Mouse (Mus musculus) limb, embryonic 10.5 days (tissue): ENCODE results near the gene Gm49403. TPM values are rescaled to one million over a fixed set of nuclear protein-coding genes. Genes with fewer than 3 reads are reported as not detected.
"Not testable (repeated sequence)": the region's sequence is repeated elsewhere in the genome, so short reads cannot be mapped to it uniquely, and the experiment has no call there.

Source experiments
- DNase-seq: peaks from one replicate; pipeline ENCODE4 v3.0.0-alpha.2; 2017; ENCODE audit warnings: low spot score
- H3K27ac ChIP-seq: fragments of 300-500 bp; sonication (generic); 2 replicates; pipeline ENCODE4 v1.5.1; 2016; ENCODE audit warnings: mild to moderate bottlenecking
- H3K27me3 ChIP-seq: fragments of 300-500 bp; sonication (generic); 2 replicates; pipeline ENCODE4 v1.6.1; 2016; ENCODE audit warnings: low read depth, mild to moderate bottlenecking; ENCODE audit not compliant: poor library complexity, severe bottlenecking
- H3K36me3 ChIP-seq: fragments of 300-500 bp; sonication (generic); 2 replicates; pipeline ENCODE4 v1.6.1; 2016; ENCODE audit warnings: mild to moderate bottlenecking, moderate library complexity
- H3K4me1 ChIP-seq: fragments of 300-500 bp; sonication (generic); 2 replicates; pipeline ENCODE4 v1.6.1; 2016
- H3K4me3 ChIP-seq: fragments of 300-500 bp; sonication (generic); 2 replicates; pipeline ENCODE4 v1.5.1; 2016; ENCODE audit warnings: mild to moderate bottlenecking, moderate library complexity
- H3K9me3 ChIP-seq: fragments of 300-500 bp; sonication (generic); replicated peaks from 2 replicates; pipeline ENCODE4 v1.6.1; 2016; ENCODE audit warnings: mild to moderate bottlenecking
- WGBS: fragments of 180-500 bp; shearing (Covaris S2); methylation state at CpG from one replicate; pipeline ENCODE4 v1.1.7; 2016; 5-methylcytosine and 5-hydroxymethylcytosine counted together
- polyA plus RNA-seq: library from polyadenylated mRNA; unstranded; fragments of >200 nt; fragmentation: Nextera tagmentation; extraction: Ambion mirVana; gene quantifications from 2 replicates; pipeline ENCODE4 v1.2.1, GENCODE M21; 2016

The Gm49403 gene
- not detected in 2 replicates for polyA plus RNA-seq

GRCm38 (mm10) chr19:8883616-8884015, at the start of gene Gm49403, which contains the start of gene Lbhd1:
Gene Gm49403, plus strand, starts transcription at chr19:8883930.
Gene Lbhd1, plus strand, starts transcription at chr19:8883732.
- no peak for DNase-seq

DNA sequence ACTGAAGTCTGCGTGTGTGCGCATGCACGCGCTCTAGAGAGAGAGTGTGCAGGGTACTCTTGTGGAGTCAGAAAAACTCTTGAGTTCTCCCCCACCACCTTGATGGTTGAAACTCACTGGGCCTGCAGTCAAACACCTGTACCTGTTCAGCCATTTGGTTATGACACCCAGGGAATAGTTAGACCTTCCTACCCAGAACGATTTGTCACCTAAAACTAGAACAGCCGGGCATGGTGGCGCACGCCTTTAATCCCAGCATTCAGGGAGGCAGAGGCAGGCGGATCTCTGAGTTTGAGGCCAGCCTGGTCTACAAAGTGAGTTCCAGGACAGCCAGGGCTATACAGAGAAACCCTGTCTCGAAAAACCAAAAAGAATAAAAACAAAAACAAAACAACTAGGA, 47.4 kb upstream of the Gm49403 start:
- not testable (repeated sequence) for H3K27ac ChIP-seq, H3K4me3 ChIP-seq, H3K27me3 ChIP-seq, DNase-seq, H3K9me3 ChIP-seq
- H3K36me3 ChIP-seq: peaks cover 56% of the 10 kb centered on the region
- peaks cover 41% of the 10 kb centered on the region for H3K4me1 ChIP-seq
- WGBS: 98% methylated on average over 10 of the region's 10 CpGs

More at GRCm38 (mm10) chr19:8883616-8884015, at the start of gene Gm49403, which contains the start of gene Lbhd1:
- Histone ChIP-seq H3K27ac (no peak within 1 kb of the TSS), H3K27me3 (no peaks in the 10 kb centered on the region), H3K9me3 (no peaks in the 10 kb centered on the region), H3K36me3 (peaks cover 11% of the 10 kb centered on the region; the same call in 1 of the 2 replicates), H3K4me3 (no peak within 1 kb of the TSS), H3K4me1 (peaks cover 18% of the 10 kb centered on the region)
- WGBS: 91% methylated on average over 3 of the region's 3 CpGs

DNA sequence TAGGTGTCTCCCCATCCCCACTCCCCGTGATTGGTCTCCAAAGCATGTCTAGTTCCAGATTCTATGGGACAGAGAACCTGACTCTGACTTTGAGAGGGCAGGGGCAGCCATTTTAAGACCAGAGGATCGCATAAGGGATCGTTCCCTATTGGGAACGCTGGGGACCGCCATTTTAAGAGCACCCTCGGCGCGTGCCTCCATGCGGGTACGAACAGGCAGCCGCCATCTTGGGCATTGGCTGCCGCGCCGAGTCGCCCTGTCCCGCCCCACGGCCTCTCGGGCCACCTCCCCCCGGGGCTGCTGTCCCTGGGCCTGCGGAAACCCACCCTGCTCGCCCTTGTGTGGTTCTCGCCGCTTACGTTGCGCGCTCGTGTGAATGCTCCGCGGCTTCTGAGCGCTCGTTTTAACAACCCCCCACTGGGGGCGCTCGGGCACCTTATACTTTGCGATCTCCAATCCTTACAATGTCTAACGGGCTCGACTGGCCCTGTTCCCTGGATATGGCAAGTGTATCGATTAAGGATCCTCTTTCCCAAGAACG, 46.4 kb upstream of the Gm49403 start, which contains the start of gene Bscl2:
Gene Bscl2 (plus strand): TSS at position 217 of the 541 bp plus-strand sequence.
- Histone ChIP-seq H3K9me3 (no peaks in the 10 kb centered on the region), H3K4me3 (peak within 1 kb of the TSS; percentile 57), H3K27me3 (no peaks in the 10 kb centered on the region), H3K36me3 (peaks cover 54% of the 10 kb centered on the region), H3K27ac (peak within 1 kb of the TSS; percentile 94), H3K4me1 (peaks cover 41% of the 10 kb centered on the region)
- peak; percentile 88 for DNase-seq
- WGBS: 1% methylated on average over 38 of the region's 38 CpGs

DNA sequence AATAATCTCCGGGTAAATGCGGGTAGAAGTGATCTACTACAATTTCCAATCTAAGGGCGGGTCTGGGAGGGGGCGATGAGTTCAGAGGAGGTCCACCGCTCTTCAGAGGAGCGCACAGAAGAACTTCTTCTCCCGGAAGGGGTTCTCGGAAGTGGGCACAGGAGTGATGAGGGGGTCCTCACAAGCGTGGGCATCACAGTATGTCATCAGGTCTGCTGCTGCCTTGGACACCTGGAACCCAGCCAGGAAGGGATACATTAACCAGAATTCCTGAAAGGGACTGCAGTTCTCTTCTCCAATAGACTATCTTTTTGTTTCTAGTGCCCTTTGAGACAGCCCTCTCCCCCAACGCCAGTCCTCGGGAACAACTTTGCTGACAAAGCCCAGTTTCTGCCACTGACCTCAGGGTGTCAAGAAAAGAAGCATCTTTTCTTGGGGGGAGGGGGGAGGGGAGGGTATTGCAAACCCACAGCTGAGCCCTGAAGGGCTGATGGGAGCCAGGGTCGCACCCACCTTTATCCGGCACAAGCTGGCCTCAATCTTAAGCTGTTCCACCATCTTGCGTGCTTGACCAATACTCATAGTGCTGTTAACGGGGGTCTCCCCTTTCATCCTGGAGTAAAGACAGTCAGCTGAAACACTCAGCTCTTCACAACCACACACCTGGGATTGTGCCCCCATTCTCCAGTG, 45.5 kb upstream of the Gm49403 start:
- H3K4me3 ChIP-seq: peak overlapping the region; percentile 57
- H3K27ac ChIP-seq: peak overlapping the region; percentile 94
- peaks cover 52% of the 10 kb centered on the region for H3K36me3 ChIP-seq
- peaks cover 41% of the 10 kb centered on the region for H3K4me1 ChIP-seq
- 23% methylated on average over 15 of the region's 15 CpGs for WGBS
- no peaks in the 10 kb centered on the region for H3K9me3 ChIP-seq
- DNase-seq: peak; percentile 58
- no peaks in the 10 kb centered on the region for H3K27me3 ChIP-seq

DNA sequence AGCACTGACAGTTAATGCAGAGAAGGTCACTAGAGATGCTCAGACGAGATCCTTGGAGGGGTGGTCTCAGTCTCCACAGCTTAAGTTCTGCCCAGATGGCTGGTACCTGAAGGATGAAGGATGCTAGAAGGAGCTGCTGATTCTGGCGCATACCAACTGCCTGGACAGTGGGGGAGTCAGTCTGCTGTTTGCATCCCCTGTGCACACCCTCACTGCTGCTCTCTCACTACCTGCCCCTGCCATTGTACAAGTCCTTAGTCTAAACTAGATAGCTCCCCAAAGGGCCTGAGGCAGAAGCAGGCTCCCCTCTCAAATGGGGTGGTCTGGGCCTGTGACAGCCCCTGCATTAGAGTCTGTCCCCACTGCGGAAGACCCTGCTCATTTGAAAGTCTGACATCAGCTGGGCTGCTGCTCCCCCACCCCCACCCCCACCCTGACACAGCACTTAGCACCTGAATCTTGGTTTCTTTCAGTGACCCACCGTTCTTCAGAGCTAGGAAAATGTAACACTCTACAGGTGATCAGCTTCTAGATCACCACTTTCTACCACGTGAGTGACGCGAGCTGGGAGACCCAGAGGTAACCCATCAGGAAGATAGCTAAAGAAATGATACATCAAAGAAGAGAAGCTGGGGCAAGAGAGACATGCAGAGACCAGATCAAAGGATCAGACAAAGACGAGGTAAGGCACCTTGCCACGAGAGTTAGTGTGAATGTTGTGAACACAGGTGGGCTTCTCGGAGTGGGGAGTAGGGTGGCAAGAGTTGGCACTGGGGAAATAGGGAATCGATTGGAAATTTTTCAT, 44.4 kb upstream of the Gm49403 start, which contains the start of gene Gng3:
Gene Gng3 (minus strand): TSS at position 92 of the 805 bp plus-strand sequence.
- Histone ChIP-seq H3K27ac (peak within 1 kb of the TSS; percentile 94), H3K4me1 (peaks cover 41% of the 10 kb centered on the region), H3K9me3 (no peaks in the 10 kb centered on the region), H3K36me3 (peaks cover 41% of the 10 kb centered on the region), H3K4me3 (peak within 1 kb of the TSS; percentile 57), H3K27me3 (no peaks in the 10 kb centered on the region)
- no peak for DNase-seq
- 41% methylated on average over 11 of the region's 11 CpGs for WGBS

- peaks cover 36% of the 10 kb centered on the region for H3K36me3 ChIP-seq
- DNase-seq: peak; percentile 65
- H3K4me3 ChIP-seq: peak overlapping the region; percentile 53
- H3K9me3 ChIP-seq: no peaks in the 10 kb centered on the region
- H3K27me3 ChIP-seq: no peaks in the 10 kb centered on the region
- H3K4me1 ChIP-seq: peaks cover 41% of the 10 kb centered on the region
- peak overlapping the region; percentile 73 for H3K27ac ChIP-seq
- 22% methylated on average over 29 of the region's 29 CpGs for WGBS
These were observed 43.6 kb upstream of the Gm49403 start for GRCm38 (mm10) chr19:8839908-8840791.

DNA sequence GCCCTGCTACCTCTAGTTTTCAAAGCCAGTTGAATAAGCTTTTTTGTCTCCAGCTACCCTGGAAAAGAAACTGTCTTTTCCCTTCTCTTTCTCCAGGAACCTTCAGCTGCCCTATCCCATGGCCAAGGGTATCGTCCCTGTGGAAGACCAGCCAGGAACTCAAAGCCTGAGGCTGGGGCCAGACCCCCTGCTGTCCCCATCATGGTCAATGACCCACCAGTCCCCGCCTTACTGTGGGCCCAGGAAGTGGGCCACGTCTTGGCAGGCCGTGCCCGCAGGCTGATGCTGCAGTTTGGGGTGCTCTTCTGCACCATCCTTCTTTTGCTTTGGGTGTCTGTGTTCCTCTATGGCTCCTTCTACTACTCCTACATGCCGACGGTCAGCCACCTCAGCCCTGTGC, 42.7 kb upstream of the Gm49403 start:
- 95% methylated on average over 7 of the region's 7 CpGs for WGBS
- no peak overlapping the region for H3K27ac ChIP-seq

GRCm38 (mm10) chr19:8842961-8843360, 40.8 kb upstream of the Gm49403 start:
- Histone ChIP-seq H3K4me3 (no peak overlapping the region), H3K27ac (no peak overlapping the region), H3K9me3 (no peaks in the 10 kb centered on the region), H3K36me3 (peaks cover 49% of the 10 kb centered on the region), H3K27me3 (no peaks in the 10 kb centered on the region), H3K4me1 (peaks cover 31% of the 10 kb centered on the region)
- DNase-seq: no peak
- WGBS: 87% methylated on average over 6 of the region's 6 CpGs

More for the DNA sequence above, 42.7 kb upstream of the Gm49403 start:
- H3K9me3 ChIP-seq: no peaks in the 10 kb centered on the region
- H3K27me3 ChIP-seq: no peaks in the 10 kb centered on the region
- DNase-seq: no peak
- peak overlapping the region; percentile 53 for H3K4me3 ChIP-seq
- H3K4me1 ChIP-seq: peaks cover 41% of the 10 kb centered on the region
- peaks cover 33% of the 10 kb centered on the region for H3K36me3 ChIP-seq

DNA sequence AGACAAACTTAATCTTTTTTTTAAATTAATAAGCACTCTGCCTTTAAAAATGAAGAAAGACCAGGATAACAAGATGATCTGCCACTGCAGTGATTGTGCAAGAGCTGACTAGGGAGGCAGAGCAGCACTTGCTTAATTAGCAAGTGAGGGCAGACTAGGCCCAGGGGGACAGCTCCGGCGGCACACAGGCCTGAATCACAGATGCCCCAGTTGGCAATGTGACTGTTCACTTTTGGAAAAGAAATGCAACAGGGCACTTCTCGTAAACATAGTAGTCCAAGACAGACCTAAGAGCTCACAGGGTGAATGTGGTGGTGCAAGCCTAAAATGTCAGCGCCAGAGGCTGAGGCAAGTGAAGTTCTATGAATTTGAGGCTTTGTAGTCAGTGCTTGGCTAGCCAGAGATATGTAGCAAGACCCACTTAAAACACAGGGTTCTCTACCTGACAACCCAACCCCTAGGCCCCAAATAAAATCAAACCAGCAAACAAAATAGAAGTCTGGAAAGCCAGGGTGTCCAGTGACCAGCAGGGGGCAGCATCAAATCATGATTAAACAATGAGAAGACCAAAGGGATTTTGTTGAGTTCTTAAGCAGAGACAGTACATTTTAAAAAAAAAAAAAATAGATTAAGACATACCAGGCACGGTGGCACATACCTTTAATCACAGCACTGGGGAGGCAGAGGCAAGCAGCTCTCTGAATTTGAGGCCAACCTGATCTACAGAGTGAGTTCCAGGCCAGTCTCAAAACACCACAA, 39.2 kb upstream of the Gm49403 start:
- no peak overlapping the region for H3K27ac ChIP-seq
- H3K4me3 ChIP-seq: no peak overlapping the region
- WGBS: 70% methylated on average over 5 of the region's 5 CpGs
- H3K27me3 ChIP-seq: no peaks in the 10 kb centered on the region
- H3K36me3 ChIP-seq: peaks cover 57% of the 10 kb centered on the region
- DNase-seq: peak; percentile 77
- H3K4me1 ChIP-seq: peaks cover 16% of the 10 kb centered on the region
- no peaks in the 10 kb centered on the region for H3K9me3 ChIP-seq

DNA sequence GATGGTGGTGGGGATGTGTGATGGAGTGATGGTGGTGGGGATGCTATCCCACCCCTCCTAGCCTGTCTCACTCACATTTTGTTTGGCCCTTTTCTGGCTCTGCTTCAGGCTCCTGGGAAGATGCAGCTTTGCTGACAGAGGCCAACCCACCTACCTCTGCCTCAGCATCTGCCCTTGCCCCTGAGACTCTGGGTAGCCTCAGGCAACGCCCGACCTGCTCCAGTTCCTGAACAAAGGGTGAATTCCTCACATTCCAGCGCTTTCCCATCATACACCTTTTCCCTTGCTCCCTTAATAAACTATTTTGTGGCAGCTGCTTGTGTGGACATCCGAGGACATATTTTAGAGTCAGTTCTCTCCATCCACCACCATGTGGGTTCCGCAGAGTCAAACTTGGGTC, 35.4 kb upstream of the Gm49403 start:
- DNase-seq: no peak
- Histone ChIP-seq H3K9me3 (no peaks in the 10 kb centered on the region), H3K27ac (no peak overlapping the region), H3K4me1 (peaks cover 15% of the 10 kb centered on the region), H3K36me3 (peaks cover 37% of the 10 kb centered on the region), H3K4me3 (no peak overlapping the region), H3K27me3 (no peaks in the 10 kb centered on the region)
- WGBS: 77% methylated on average over 5 of the region's 5 CpGs

DNA sequence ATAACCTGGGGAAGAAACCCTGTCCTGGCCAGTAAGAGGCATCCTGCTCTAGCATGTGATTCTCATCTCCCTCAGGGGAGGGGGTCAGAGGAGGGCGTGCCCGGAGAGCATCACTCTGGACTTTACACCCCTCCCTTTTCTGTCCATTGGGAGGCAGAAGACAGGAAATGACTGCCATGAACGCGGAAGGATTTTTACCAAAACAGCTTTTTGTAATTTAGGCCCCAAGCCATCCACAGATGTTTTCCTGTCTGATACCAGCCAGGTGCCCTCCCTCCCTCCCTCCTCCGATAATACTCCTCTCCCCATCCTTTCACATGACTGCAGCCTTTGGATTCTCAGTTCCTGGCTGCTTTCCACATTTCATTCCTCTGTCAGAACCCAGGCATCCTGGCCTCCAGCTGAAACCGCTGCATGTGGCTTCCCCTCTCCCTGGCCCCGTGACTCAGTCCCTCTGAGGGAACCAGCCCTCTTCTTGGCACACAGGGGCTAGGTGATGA, 33.3 kb upstream of the Gm49403 start, which contains the start of gene Lrrn4cl:
Gene Lrrn4cl (plus strand): TSS at position 367 of the 500 bp plus-strand sequence.
- no peaks in the 10 kb centered on the region for H3K27me3 ChIP-seq
- peaks cover 15% of the 10 kb centered on the region for H3K4me1 ChIP-seq
- WGBS: 28% methylated on average over 7 of the region's 7 CpGs
- peaks cover 33% of the 10 kb centered on the region for H3K36me3 ChIP-seq
- no peak for DNase-seq
- no peaks in the 10 kb centered on the region for H3K9me3 ChIP-seq
- 0 out of 2 replicates have a peak within 1 kb of the TSS, but pooled peaks have one; percentile 3 for H3K4me3 ChIP-seq
- H3K27ac ChIP-seq: 0 out of 2 replicates have a peak within 1 kb of the TSS, but pooled peaks have one; percentile 46
